Mouse (Mus musculus): ENCODE data around the gene Serpinf1. TPM values are rescaled to one million over a fixed set of nuclear protein-coding genes. Genes with fewer than 3 reads are reported as not detected.
"Not testable (repeated sequence)": the region's sequence is repeated elsewhere in the genome, so short reads cannot be mapped to it uniquely, and the experiment has no call there.

The Serpinf1 gene
- total and polyA plus RNA-seq, 2 experiments from 2014 or later = 34.3 to 92.0 TPM

DNA sequence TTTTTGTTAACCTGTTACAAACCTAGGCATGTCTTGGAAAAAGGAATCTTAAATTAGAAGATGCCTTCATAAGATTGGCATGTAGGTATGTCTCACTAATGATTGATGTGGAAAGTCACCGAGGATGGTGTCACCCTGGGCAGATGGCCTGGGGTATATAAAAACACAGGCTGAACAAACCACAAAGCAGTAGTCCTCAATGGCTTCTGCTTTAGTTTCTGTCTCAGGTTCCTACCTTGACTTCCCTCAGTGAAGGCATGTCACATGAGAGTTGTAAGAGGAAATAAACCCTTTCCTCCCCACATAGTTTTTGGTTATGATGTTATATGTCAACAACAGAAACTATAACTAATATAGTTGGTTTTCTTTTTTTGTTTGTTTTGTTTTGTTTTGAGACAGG is 26.9 kb downstream of the Serpinf1 start:
- Histone ChIP-seq H3K27me3 (ENCODE audit: insufficient read depth, low read length) (no peaks in the 10 kb centered on the region), H3K9ac (replicated peaks; ENCODE audit: low read length, poor library complexity, severe bottlenecking) (no peak overlapping the region), H3K4me3 (ENCODE audit: low read depth, low read length) (no peak overlapping the region), H3K36me3 (ENCODE audit: insufficient read depth, low read length) (no peaks in the 10 kb centered on the region), H3K9me3 (ENCODE audit: low read length) (no peaks in the 10 kb centered on the region), H3K27ac (ENCODE audit: low read depth, low read length) (no peak overlapping the region), H3K4me1 (ENCODE audit: insufficient read depth, low read length) (no peaks in the 10 kb centered on the region), H3K4me2 (ENCODE audit: low read depth, low read length, poor library complexity, severe bottlenecking) (no peak overlapping the region)
- no peak for ATAC-seq (ENCODE audit: low FRiP score)
- DNase-seq (ENCODE audit: low spot score) = no peak
- 82% methylated on average over 1 of the region's 1 CpGs for WGBS
- no peak for TF ChIP-seq CTCF (IDR thresholded peaks at IDR 0.05)

DNA sequence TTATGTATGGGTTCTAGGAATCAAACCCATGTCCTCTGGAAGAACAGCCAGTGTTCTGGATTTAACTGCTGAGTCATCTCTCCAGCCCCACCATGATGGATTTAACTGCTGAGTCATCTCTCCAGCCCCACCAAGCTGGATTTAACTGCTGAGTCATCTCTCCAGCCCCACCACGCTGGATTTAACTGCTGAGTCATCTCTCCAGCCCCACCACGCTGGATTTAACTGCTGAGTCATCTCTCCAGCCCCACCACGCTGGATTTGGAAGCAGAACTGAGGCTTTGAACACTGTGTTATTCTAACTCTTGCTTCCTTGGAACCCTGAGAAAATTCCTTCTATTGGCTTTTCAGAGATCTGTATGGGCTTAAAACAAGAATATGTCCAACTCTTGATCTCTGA is 39.0 kb downstream of the Serpinf1 start:
- not testable (repeated sequence) for H3K4me3 ChIP-seq (ENCODE audit: low read depth, low read length); H3K9me3 ChIP-seq (ENCODE audit: low read length); H3K4me1 ChIP-seq (ENCODE audit: insufficient read depth, low read length); H3K36me3 ChIP-seq (ENCODE audit: insufficient read depth, low read length); H3K9ac ChIP-seq (replicated peaks; ENCODE audit: low read length, poor library complexity, severe bottlenecking); H3K4me2 ChIP-seq (ENCODE audit: low read depth, low read length, poor library complexity, severe bottlenecking); DNase-seq (ENCODE audit: low spot score); H3K27me3 ChIP-seq (ENCODE audit: insufficient read depth, low read length); H3K27ac ChIP-seq (ENCODE audit: low read depth, low read length); ATAC-seq (ENCODE audit: low FRiP score)
- WGBS = 50% methylated on average over 3 of the region's 3 CpGs

DNA sequence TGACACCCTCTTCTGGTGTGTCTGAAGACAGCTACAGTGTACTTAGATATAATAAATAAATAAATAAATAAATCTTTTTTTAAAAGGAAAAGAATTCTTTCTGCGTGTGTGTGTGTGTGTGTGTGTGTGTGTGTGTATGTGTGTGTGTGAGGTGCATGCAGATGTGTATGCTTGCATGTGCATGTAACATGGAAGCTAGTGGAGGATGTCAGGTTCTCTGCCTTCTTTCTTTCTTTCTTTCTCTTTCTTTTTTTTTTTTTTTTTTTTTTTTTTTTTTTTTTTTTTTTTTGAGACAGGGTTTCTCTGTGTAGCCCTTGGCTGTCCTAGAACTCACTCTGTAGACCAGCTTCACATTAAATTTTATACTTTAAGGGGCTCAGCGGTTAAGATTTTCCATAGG is 43.7 kb downstream of the Serpinf1 start:
- not testable (repeated sequence) for H3K36me3 ChIP-seq (ENCODE audit: insufficient read depth, low read length); H3K9ac ChIP-seq (replicated peaks; ENCODE audit: low read length, poor library complexity, severe bottlenecking); H3K4me1 ChIP-seq (ENCODE audit: insufficient read depth, low read length); H3K4me2 ChIP-seq (ENCODE audit: low read depth, low read length, poor library complexity, severe bottlenecking); H3K27ac ChIP-seq (ENCODE audit: low read depth, low read length); H3K4me3 ChIP-seq (ENCODE audit: low read depth, low read length); H3K27me3 ChIP-seq (ENCODE audit: insufficient read depth, low read length); DNase-seq (ENCODE audit: low spot score); ATAC-seq (ENCODE audit: low FRiP score); H3K9me3 ChIP-seq (ENCODE audit: low read length)
- WGBS = 95% methylated on average over 2 of the region's 2 CpGs

DNA sequence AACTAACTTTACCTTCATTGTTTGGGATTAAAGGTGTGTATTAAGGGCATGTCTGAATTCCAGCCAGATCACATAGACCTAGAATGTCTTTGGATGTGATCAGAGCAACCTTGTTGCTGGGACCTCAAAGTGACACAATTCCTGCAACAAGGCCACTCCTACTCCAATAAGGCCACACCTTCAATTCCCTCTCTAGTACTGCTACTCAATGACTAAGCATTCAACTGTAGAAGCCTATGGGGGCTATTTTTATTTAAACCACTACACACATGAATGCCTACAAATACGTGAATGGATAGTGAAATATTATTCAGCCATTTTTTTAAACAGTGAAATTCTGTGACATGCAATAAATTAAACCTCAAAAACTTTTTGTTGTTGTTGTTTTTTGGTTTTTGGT is 45.4 kb downstream of the Serpinf1 start:
- 91% methylated on average over 1 of the region's 1 CpGs for WGBS
- Histone ChIP-seq H3K36me3 (ENCODE audit: insufficient read depth, low read length) (no peaks in the 10 kb centered on the region), H3K9me3 (ENCODE audit: low read length) (no peaks in the 10 kb centered on the region), H3K9ac (replicated peaks; ENCODE audit: low read length, poor library complexity, severe bottlenecking) (no peak overlapping the region), H3K27ac (ENCODE audit: low read depth, low read length) (no peak overlapping the region), H3K4me3 (ENCODE audit: low read depth, low read length) (no peak overlapping the region), H3K27me3 (ENCODE audit: insufficient read depth, low read length) (no peaks in the 10 kb centered on the region), H3K4me2 (ENCODE audit: low read depth, low read length, poor library complexity, severe bottlenecking) (no peak overlapping the region), H3K4me1 (ENCODE audit: insufficient read depth, low read length) (no peaks in the 10 kb centered on the region)
- ATAC-seq (ENCODE audit: low FRiP score) = no peak
- TF ChIP-seq CTCF (IDR thresholded peaks at IDR 0.05) = no peak
- DNase-seq (ENCODE audit: low spot score) = no peak

MicroRNAs within 50 kb of the gene (microRNA counts, 519-probe panel; counts per million panel counts)
- 5,894 counts per million, percentile 96 among the panel's probes with 10 or more counts for microRNA mmu-miR-22

Small RNAs within 50 kb of the gene (microRNA-seq; reads per million reads assigned to microRNA genes)
- 11,687 reads per million, percentile 96 among the genes with 10 or more reads in this experiment for gene Mir22 (ENCODE audit: borderline number of aligned reads)

Other genes with a start within 250 kb of the Serpinf1 start
- 14.2 and 26.0 TPM in 2 replicates for gene Ovca2, start 243.9 kb downstream of the Serpinf1 start, total RNA-seq (2014; rRNA removed)
- 10.4 and 12.7 TPM in 2 replicates for gene Ovca2, start 243.9 kb downstream of the Serpinf1 start, polyA plus RNA-seq (2015; fragmentation: Nextera tagmentation; extraction: Ambion mirVana)
- gene Dph1, start 231.5 kb downstream of the Serpinf1 start, total RNA-seq (2014; rRNA removed) = 17.4 and 19.9 TPM in 2 replicates
- gene Dph1, start 231.5 kb downstream of the Serpinf1 start, polyA plus RNA-seq (2015; fragmentation: Nextera tagmentation; extraction: Ambion mirVana) = 10.8 and 12.1 TPM in 2 replicates
- 15.4 and 18.5 TPM in 2 replicates for gene Rtn4rl1, start 228.9 kb downstream of the Serpinf1 start, total RNA-seq (2014; rRNA removed)
- 16.2 and 17.5 TPM in 2 replicates for gene Rtn4rl1, start 228.9 kb downstream of the Serpinf1 start, polyA plus RNA-seq (2015; fragmentation: Nextera tagmentation; extraction: Ambion mirVana)
- gene Rpa1, start 74.4 kb downstream of the Serpinf1 start, total RNA-seq (2014; rRNA removed) = 35.9 and 47.6 TPM in 2 replicates
- 43.8 TPM in 2 replicates for gene Rpa1, start 74.4 kb downstream of the Serpinf1 start, polyA plus RNA-seq (2015; fragmentation: Nextera tagmentation; extraction: Ambion mirVana)
- 11.0 and 16.7 TPM in 2 replicates for gene Smyd4, start 74.3 kb downstream of the Serpinf1 start, total RNA-seq (2014; rRNA removed)
- 15.2 and 16.8 TPM in 2 replicates for gene Smyd4, start 74.3 kb downstream of the Serpinf1 start, polyA plus RNA-seq (2015; fragmentation: Nextera tagmentation; extraction: Ambion mirVana)
- gene Serpinf2, start 16.9 kb upstream of the Serpinf1 start, total RNA-seq (2014; rRNA removed) = not detected in 2 replicates
- gene Serpinf2, start 16.9 kb upstream of the Serpinf1 start, polyA plus RNA-seq (2015; fragmentation: Nextera tagmentation; extraction: Ambion mirVana) = 0.11 TPM in 1 of 2 replicates, not detected in the other
- gene Wdr81, start 32.0 kb upstream of the Serpinf1 start, total RNA-seq (2014; rRNA removed) = 17.4 and 29.7 TPM in 2 replicates
- gene Wdr81, start 32.0 kb upstream of the Serpinf1 start, polyA plus RNA-seq (2015; fragmentation: Nextera tagmentation; extraction: Ambion mirVana) = 4.5 and 4.8 TPM in 2 replicates
- 0.66 and 0.76 TPM in 2 replicates for gene Tlcd2, start 39.0 kb upstream of the Serpinf1 start, total RNA-seq (2014; rRNA removed)
- 1.6 and 1.9 TPM in 2 replicates for gene Tlcd2, start 39.0 kb upstream of the Serpinf1 start, polyA plus RNA-seq (2015; fragmentation: Nextera tagmentation; extraction: Ambion mirVana)
- gene Prpf8, start 64.1 kb upstream of the Serpinf1 start, total RNA-seq (2014; rRNA removed) = 121 and 129 TPM in 2 replicates
- 25.7 and 27.6 TPM in 2 replicates for gene Prpf8, start 64.1 kb upstream of the Serpinf1 start, polyA plus RNA-seq (2015; fragmentation: Nextera tagmentation; extraction: Ambion mirVana)
- 5.7 and 7.0 TPM in 2 replicates for gene Rilp, start 87.4 kb upstream of the Serpinf1 start, total RNA-seq (2014; rRNA removed)
- gene Rilp, start 87.4 kb upstream of the Serpinf1 start, polyA plus RNA-seq (2015; fragmentation: Nextera tagmentation; extraction: Ambion mirVana) = 6.9 and 7.5 TPM in 2 replicates
- 3.6 and 3.8 TPM in 2 replicates for gene Scarf1, start 90.8 kb upstream of the Serpinf1 start, total RNA-seq (2014; rRNA removed)
- 3.0 and 3.5 TPM in 2 replicates for gene Scarf1, start 90.8 kb upstream of the Serpinf1 start, polyA plus RNA-seq (2015; fragmentation: Nextera tagmentation; extraction: Ambion mirVana)
- gene Slc43a2, start 109.0 kb upstream of the Serpinf1 start, total RNA-seq (2014; rRNA removed) = 34.3 and 34.5 TPM in 2 replicates
- 17.0 and 20.4 TPM in 2 replicates for gene Slc43a2, start 109.0 kb upstream of the Serpinf1 start, polyA plus RNA-seq (2015; fragmentation: Nextera tagmentation; extraction: Ambion mirVana)
- 105 and 108 TPM in 2 replicates for gene Pitpna, start 165.4 kb upstream of the Serpinf1 start, total RNA-seq (2014; rRNA removed)
- gene Pitpna, start 165.4 kb upstream of the Serpinf1 start, polyA plus RNA-seq (2015; fragmentation: Nextera tagmentation; extraction: Ambion mirVana) = 91.7 and 106 TPM in 2 replicates
- gene Inpp5k, start 208.3 kb upstream of the Serpinf1 start, total RNA-seq (2014; rRNA removed) = 50.0 and 50.2 TPM in 2 replicates
- gene Inpp5k, start 208.3 kb upstream of the Serpinf1 start, polyA plus RNA-seq (2015; fragmentation: Nextera tagmentation; extraction: Ambion mirVana) = 43.7 and 49.9 TPM in 2 replicates
- gene Myo1c, start 227.8 kb upstream of the Serpinf1 start, total RNA-seq (2014; rRNA removed) = 19.3 and 22.8 TPM in 2 replicates
- gene Myo1c, start 227.8 kb upstream of the Serpinf1 start, polyA plus RNA-seq (2015; fragmentation: Nextera tagmentation; extraction: Ambion mirVana) = 7.7 and 7.8 TPM in 2 replicates